Mouse (Mus musculus) adrenal gland, adult 8-10 months (tissue): Measurements from ENCODE around the gene Erbb4. TPM values are rescaled to one million over a fixed set of nuclear protein-coding genes. Genes with fewer than 3 reads are reported as not detected.

Source experiments
- DNase-seq: peaks from one replicate; pipeline ENCODE4 v3.0.0; 2022
- total RNA-seq, 4 experiments: library from RNA; stranded (reverse); gene quantifications; 2 replicates each; pipeline ENCODE4 v1.2.4; 2022

Erbb4 gene
- total RNA-seq, 4 experiments from 2014 or later, result 1.1 to 2.0 (median 1.3) TPM

DNA sequence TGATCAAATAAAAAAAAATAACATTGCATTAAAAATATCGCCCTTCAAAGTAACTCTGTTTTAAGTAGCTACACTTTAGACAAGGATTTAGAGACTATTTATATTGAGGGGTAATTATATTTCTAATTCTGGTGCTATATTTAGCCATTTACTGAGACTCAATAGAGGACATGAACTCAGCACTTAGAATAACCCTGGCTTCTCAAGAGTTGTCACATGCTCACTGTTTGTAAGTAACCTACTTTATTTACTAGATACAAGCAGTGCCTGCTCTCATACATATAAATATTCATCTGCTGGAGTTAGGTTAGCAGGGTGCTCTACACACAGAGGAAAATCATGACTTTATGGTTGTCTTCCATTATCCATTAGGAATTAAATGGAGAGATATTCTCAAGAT, 604.0 kb downstream of the Erbb4 start:
- DNase-seq, result no peak

- no peak for DNase-seq
These were observed 606.3 kb downstream of the Erbb4 start for GRCm38 (mm10) chr1:68501561-68501960.

GRCm38 (mm10) chr1:68466390-68466960, 641.4 kb downstream of the Erbb4 start:
- no peak for DNase-seq

GRCm38 (mm10) chr1:68451274-68451673, 656.6 kb downstream of the Erbb4 start:
- no peak for DNase-seq

GRCm38 (mm10) chr1:68424336-68424983, 683.4 kb downstream of the Erbb4 start:
- no peak for DNase-seq

GRCm38 (mm10) chr1:68401204-68401603, 706.7 kb downstream of the Erbb4 start:
- DNase-seq, result no peak

GRCm38 (mm10) chr1:68371531-68371930, 736.3 kb downstream of the Erbb4 start:
- no peak for DNase-seq

DNA sequence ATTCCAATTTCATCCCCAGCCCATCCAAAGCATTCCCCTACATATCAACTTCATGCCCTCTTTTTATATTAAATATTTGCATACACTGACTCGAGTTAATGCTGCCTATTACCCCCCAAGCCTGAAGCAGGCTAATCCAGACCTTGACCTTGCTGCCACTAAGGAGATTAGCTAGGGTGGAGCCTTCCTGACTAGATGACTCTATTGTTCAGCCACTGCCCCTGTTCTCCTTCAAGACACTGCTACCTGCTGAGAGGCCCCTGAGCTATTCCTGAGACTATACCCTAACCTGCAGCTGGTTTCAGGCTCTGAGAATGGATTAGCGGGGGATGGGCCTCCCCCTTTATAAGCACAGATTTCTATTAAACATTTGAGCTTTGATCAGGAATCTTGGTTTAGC, 774.1 kb downstream of the Erbb4 start:
- DNase-seq, result no peak

DNA sequence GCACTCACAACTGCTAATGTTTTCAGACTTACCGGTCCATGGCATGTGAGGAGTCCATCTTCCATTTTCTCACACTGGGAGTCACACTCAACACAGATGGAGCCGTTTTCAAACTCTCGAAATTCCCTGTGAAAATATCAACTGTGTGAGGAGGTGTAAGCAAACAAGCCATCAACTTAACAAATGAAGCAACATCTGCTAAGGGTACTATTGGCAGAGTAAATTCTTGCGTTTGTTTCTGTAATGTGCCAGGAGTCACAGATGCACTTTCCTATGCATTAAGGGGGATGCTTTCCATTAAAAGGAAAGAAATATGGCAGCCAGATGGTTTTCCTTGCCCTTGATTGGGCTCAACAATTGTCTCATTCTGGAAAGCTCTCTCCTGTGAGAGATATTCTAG, 802.0 kb downstream of the Erbb4 start:
- no peak for DNase-seq

GRCm38 (mm10) chr1:68284443-68284842, 823.4 kb downstream of the Erbb4 start:
- DNase-seq, result no peak

DNA sequence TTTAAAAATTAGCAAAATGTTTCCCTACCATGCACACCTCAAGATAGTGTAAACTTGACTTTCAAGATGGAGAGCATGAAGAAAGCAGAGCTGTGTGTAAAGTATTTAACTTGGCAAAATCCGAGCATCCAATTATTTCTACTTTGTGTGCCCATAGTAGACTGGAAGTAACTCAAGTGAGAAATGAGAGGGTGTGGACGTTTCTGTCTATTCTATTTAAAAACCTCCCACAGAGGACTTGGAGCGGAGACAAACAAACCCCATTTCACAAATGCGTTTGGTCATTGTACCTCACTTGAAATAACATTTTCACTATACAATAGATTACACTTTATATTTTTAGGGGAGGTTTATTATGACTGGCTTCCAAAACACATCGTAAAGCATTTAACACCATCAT, 832.0 kb downstream of the Erbb4 start:
- no peak for DNase-seq

DNA sequence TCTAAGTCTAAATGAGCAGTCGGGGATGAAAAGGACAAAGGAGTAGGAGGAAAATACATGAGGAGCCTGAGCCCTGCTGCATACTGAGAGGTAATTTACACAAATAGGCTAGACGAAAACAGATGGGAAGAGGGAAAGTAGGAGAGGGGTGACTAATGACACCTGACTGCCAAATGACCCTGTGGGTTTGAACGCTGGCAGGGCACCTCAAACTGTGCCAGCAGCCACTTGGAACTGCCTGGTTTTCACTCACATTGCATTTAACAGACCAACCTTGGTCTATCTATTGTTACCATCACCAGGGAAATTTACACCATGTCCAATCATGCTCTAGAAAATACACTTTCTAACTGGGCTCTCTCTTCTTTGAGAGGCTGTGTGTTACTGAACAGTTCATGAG, 929.3 kb downstream of the Erbb4 start:
- no peak for DNase-seq

GRCm38 (mm10) chr1:68155253-68155652, 952.6 kb downstream of the Erbb4 start:
- no peak for DNase-seq

DNA sequence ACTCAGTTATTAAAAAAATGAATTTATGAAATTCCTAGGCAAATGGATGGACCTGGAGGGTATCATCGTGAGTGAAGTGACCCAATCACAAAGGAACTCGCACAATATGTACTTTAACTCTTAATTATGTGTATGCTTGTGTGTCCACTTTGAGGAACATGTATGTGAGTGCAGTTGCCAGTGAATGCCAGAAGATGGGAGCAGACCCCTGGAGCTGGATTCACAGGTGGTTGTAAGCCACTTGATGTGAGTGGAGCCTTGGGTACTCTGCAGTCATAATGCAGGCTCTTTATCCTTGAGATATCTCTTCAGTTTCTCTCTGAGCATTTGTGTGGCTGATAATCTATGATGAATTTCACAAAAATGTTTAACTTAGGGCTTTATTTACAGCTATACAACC, 957.3 kb downstream of the Erbb4 start:
- no peak for DNase-seq

DNA sequence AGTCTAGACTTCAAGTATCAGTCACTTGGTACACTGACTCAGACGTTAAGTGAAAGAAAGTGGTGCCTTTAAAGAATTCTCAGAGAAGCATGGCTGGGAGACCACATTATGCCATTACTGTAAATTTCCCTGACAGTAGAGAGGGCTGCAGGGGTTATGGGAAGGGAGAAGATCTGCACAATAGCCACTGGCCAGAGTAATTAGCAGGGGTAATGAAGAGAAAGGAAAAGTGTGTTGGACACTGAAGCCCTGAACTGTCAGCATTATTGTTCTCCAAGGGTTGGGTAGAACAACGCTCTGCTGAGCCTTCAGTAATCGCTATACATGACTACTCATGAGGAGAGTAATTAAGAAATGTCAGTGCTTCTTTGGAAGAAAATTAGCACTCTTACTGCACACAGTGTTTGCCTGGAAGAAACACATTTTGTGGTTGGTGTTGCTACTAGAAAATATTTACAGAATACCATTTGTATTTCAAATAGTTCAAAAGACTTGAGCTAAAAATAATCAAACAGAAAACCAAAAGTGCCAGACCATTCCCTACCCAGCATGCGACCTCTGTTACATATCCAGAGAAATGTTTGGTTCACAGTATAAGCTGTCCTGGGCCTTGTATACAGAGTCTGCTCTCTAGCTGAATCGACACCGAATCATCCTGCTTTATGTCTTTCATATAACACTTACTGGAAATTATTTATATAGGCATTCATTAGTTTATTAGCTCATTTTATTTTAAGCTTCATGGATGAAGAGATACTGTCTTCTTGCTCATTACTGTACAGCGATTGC, 965.1 kb downstream of the Erbb4 start:
- DNase-seq, result no peak

GRCm38 (mm10) chr1:68134943-68135342, 972.9 kb downstream of the Erbb4 start:
- no peak for DNase-seq

DNA sequence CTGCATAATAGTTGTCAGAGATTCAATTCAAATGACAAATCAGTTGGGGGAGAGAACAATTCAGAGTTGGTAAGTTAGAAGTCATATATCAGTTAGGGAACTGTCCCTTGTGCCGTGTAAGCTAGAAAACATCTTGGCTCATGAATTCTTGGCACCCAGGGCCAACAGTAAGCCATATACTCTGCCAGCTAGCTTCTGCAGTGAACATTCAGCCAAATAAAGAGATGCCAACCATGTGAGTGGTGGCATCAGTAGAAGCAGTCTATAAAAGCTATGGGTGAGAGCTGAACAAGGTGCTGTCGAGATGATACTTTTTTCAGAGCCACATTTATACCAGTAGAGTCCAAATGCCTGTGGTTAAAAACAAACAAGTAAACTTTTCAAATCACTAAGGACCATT, 973.4 kb downstream of the Erbb4 start:
- DNase-seq, result no peak

DNA sequence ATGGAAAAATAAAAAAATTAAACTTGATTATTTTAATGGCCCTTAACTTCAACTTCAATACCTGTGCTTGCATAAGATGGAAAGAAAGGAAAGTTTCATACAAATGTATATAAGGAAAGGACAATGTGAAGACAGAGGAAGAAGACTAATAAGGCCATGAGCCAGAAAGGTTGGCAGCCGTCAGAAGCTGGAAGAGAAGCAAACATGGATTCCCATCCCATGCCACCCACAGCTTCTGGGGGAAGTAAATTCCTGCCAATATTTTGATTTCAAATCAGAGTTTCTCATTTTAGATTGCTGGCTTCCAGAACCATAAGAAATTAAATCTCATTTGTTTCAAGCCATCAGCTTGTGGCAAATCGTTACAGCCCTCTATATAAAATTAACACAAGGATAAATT, 984.3 kb downstream of the Erbb4 start:
- no peak for DNase-seq

GRCm38 (mm10) chr1:68120364-68120763, 987.5 kb downstream of the Erbb4 start:
- no peak for DNase-seq

DNA sequence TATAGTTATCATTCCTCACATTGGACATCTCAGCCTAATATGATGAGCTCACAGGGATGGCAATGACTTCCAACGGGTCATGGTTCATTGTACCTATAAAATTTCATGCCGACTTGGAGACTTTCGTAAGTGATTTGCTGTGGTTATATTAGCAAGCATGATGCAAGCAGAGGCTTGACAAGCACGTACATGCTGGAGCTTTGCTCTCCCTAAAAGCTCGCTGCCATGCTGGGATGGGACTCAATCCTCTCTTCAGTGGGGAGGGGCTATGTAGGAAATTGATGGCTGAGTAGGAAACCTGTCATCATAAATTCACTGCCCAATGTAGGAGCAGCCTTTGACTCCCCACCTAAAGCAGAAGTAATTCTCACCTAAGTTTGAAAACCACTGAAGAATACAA, 992.1 kb downstream of the Erbb4 start:
- no peak for DNase-seq

DNA sequence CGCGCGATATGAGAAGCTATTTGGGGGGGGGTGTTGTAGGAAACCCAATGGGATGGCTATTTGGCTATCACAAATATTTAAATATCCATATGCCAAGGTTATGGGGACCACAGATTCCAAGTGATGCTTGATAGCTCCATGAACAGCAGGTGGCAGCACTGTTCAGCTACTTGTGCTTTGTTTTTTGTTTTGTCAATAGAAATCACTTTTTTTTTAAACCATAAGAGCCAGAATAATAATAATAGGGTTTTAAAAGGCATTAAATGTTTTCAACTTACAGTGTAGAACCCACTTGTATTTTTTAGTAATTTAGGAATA, 1001.4 kb downstream of the Erbb4 start:
- no peak for DNase-seq

- no peak for DNase-seq
These were observed 1001.9 kb downstream of the Erbb4 start for GRCm38 (mm10) chr1:68105834-68106542.

GRCm38 (mm10) chr1:68089623-68090022, 1018.2 kb downstream of the Erbb4 start:
- no peak for DNase-seq
